Mouse (Mus musculus): ENCODE measurements around the gene Pogz. TPM values are rescaled to one million over a fixed set of nuclear protein-coding genes. Genes with fewer than 3 reads are reported as not detected.

Gene Pogz
- polyA plus RNA-seq, 1 experiment from 2014 or later, result 21.1 TPM

GRCm38 (mm10) chr3:94821008-94821638 lies 16.2 kb upstream of the Pogz start:
- 2% methylated on average over 31 of the region's 31 CpGs for WGBS
- H3K4me3 ChIP-seq (ENCODE audit: low read depth, low read length), result peak overlapping the region; percentile 63

DNA sequence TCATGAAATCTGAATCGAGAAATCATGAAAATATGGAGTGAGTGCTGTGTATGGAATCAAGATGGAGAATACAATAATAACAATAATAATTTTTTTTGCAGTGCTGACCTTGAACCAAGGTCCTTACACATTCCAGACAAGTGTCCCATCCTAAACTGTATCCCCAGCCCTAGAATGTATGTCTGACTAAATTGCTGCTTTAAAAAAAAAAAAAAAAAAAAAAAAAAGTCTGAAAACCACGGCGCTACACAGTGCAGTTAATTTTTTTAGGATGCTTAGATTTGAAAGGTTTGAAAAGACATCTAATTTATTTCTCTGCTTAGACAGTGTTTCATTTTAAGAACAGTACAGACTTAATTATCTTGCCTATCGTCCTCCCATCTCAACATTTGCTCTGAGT lies 15.3 kb upstream of the Pogz start:
- 69% methylated on average over 4 of the region's 4 CpGs for WGBS
- no peaks in the 10 kb centered on the region for H3K36me3 ChIP-seq (ENCODE audit: control insufficient read depth, insufficient read depth, low read length)
- no peaks in the 10 kb centered on the region for H3K9me3 ChIP-seq (replicated peaks; ENCODE audit: control insufficient read depth, low read length, poor library complexity, severe bottlenecking)
- peak overlapping the region; percentile 79 for H3K9ac ChIP-seq (ENCODE audit: low read depth, low read length)
- H3K4me1 ChIP-seq (ENCODE audit: control insufficient read depth, insufficient read depth, low read length), result peaks cover 3% of the 10 kb centered on the region; the same call in 1 of the 2 replicates
- peak overlapping the region; percentile 91 for H3K27ac ChIP-seq (ENCODE audit: low read length)
- H3K4me2 ChIP-seq (ENCODE audit: low read length), result peak overlapping the region; percentile 76
- H3K4me3 ChIP-seq (ENCODE audit: low read depth, low read length), result peak overlapping the region; percentile 63
- no peaks in the 10 kb centered on the region for H3K27me3 ChIP-seq (ENCODE audit: control insufficient read depth, insufficient read depth, low read depth, low read length)
- ATAC-seq, result 0 out of 2 replicates have a peak, but pooled peaks have one; percentile 44

More at GRCm38 (mm10) chr3:94821008-94821638, 16.2 kb upstream of the Pogz start:
- H3K9ac ChIP-seq (ENCODE audit: low read depth, low read length), result peak overlapping the region; percentile 79
- H3K4me1 ChIP-seq (ENCODE audit: control insufficient read depth, insufficient read depth, low read length), result peaks cover 3% of the 10 kb centered on the region; the same call in 1 of the 2 replicates
- H3K9me3 ChIP-seq (replicated peaks; ENCODE audit: control insufficient read depth, low read length, poor library complexity, severe bottlenecking), result no peaks in the 10 kb centered on the region
- H3K36me3 ChIP-seq (ENCODE audit: control insufficient read depth, insufficient read depth, low read length), result no peaks in the 10 kb centered on the region
- peak overlapping the region; percentile 76 for H3K4me2 ChIP-seq (ENCODE audit: low read length)
- peak; percentile 73 for ATAC-seq
- peak overlapping the region; percentile 91 for H3K27ac ChIP-seq (ENCODE audit: low read length)
- H3K27me3 ChIP-seq (ENCODE audit: control insufficient read depth, insufficient read depth, low read depth, low read length), result no peaks in the 10 kb centered on the region

DNA sequence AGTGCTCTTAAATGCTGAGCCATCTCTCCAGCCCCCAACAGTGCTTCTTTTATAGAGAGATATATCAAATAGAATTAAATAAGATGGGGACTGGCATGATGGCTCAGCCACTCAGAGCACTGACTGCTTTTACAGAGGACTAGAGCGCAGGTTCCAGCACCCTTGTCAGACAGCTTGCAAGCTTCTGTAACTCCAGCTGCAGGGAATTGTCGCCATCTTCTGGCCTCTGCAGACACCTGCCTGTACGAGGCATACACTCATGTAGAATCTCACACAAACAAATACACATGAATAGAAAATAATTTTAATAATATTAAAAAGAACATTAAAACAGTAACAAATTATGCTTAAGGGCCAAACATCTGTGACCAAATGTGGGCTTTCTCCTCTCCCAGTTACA lies 13.3 kb upstream of the Pogz start:
- ATAC-seq, result no peak
- H3K4me3 ChIP-seq (ENCODE audit: low read depth, low read length), result no peak overlapping the region

GRCm38 (mm10) chr3:94832100-94832499 lies 5.3 kb upstream of the Pogz start:
- Histone ChIP-seq H3K36me3 (ENCODE audit: control insufficient read depth, insufficient read depth, low read length) (no peaks in the 10 kb centered on the region), H3K4me3 (ENCODE audit: low read depth, low read length) (no peak overlapping the region), H3K9ac (ENCODE audit: low read depth, low read length) (no peak overlapping the region), H3K27me3 (ENCODE audit: control insufficient read depth, insufficient read depth, low read depth, low read length) (no peaks in the 10 kb centered on the region), H3K27ac (ENCODE audit: low read length) (no peak overlapping the region), H3K9me3 (replicated peaks; ENCODE audit: control insufficient read depth, low read length, poor library complexity, severe bottlenecking) (no peaks in the 10 kb centered on the region), H3K4me2 (ENCODE audit: low read length) (no peak overlapping the region), H3K4me1 (ENCODE audit: control insufficient read depth, insufficient read depth, low read length) (no peaks in the 10 kb centered on the region; the same call in 1 of the 2 replicates)
- ATAC-seq, result no peak
- WGBS, result 13% methylated on average over 9 of the region's 9 CpGs

More for the DNA sequence above, 13.3 kb upstream of the Pogz start:
- H3K9ac ChIP-seq (ENCODE audit: low read depth, low read length), result no peak overlapping the region
- H3K9me3 ChIP-seq (replicated peaks; ENCODE audit: control insufficient read depth, low read length, poor library complexity, severe bottlenecking), result no peaks in the 10 kb centered on the region
- no peaks in the 10 kb centered on the region for H3K27me3 ChIP-seq (ENCODE audit: control insufficient read depth, insufficient read depth, low read depth, low read length)
- H3K4me1 ChIP-seq (ENCODE audit: control insufficient read depth, insufficient read depth, low read length), result peaks cover 3% of the 10 kb centered on the region; the same call in 1 of the 2 replicates
- WGBS, result 87% methylated on average over 3 of the region's 3 CpGs
- no peak overlapping the region for H3K4me2 ChIP-seq (ENCODE audit: low read length)
- no peaks in the 10 kb centered on the region for H3K36me3 ChIP-seq (ENCODE audit: control insufficient read depth, insufficient read depth, low read length)
- no peak overlapping the region for H3K27ac ChIP-seq (ENCODE audit: low read length)

- H3K36me3 ChIP-seq (ENCODE audit: control insufficient read depth, insufficient read depth, low read length), result no peaks in the 10 kb centered on the region
- no peaks in the 10 kb centered on the region; the same call in 1 of the 2 replicates for H3K4me1 ChIP-seq (ENCODE audit: control insufficient read depth, insufficient read depth, low read length)
- 84% methylated on average over 5 of the region's 5 CpGs for WGBS
- H3K27me3 ChIP-seq (ENCODE audit: control insufficient read depth, insufficient read depth, low read depth, low read length), result no peaks in the 10 kb centered on the region
- H3K4me3 ChIP-seq (ENCODE audit: low read depth, low read length), result no peak overlapping the region
- no peak overlapping the region for H3K9ac ChIP-seq (ENCODE audit: low read depth, low read length)
- ATAC-seq, result no peak
- H3K9me3 ChIP-seq (replicated peaks; ENCODE audit: control insufficient read depth, low read length, poor library complexity, severe bottlenecking), result no peaks in the 10 kb centered on the region
- H3K27ac ChIP-seq (ENCODE audit: low read length), result no peak overlapping the region
- no peak overlapping the region for H3K4me2 ChIP-seq (ENCODE audit: low read length)
Measured at GRCm38 (mm10) chr3:94832701-94833100, 4.7 kb upstream of the Pogz start.

GRCm38 (mm10) chr3:94833358-94833757 lies 4.0 kb upstream of the Pogz start:
- no peak for ATAC-seq
- Histone ChIP-seq H3K27me3 (ENCODE audit: control insufficient read depth, insufficient read depth, low read depth, low read length) (no peaks in the 10 kb centered on the region), H3K36me3 (ENCODE audit: control insufficient read depth, insufficient read depth, low read length) (no peaks in the 10 kb centered on the region), H3K9ac (ENCODE audit: low read depth, low read length) (no peak overlapping the region), H3K4me3 (ENCODE audit: low read depth, low read length) (no peak overlapping the region), H3K9me3 (replicated peaks; ENCODE audit: control insufficient read depth, low read length, poor library complexity, severe bottlenecking) (no peaks in the 10 kb centered on the region), H3K4me1 (ENCODE audit: control insufficient read depth, insufficient read depth, low read length) (no peaks in the 10 kb centered on the region; the same call in 1 of the 2 replicates), H3K4me2 (ENCODE audit: low read length) (no peak overlapping the region), H3K27ac (ENCODE audit: low read length) (no peak overlapping the region)

DNA sequence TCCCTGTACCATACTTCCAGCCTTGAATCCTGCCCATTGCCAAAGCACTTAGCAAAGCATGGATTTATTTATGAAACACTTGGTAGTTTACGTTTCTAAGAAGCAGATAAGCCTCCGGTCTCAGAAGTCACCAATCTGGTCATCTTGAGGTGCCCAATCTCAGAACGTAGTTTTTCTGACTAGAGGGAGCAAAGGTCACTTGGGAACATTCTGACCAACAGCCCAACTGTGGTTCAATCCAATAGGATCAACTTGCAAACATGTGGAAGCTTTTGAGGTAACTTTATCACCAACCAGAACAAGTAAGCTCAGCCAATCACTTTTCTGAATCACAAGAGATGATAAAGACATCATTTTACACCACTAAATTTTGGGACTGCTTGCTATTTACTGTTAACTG lies 2.0 kb upstream of the Pogz start:
- no peak for ATAC-seq
- Histone ChIP-seq H3K27me3 (ENCODE audit: control insufficient read depth, insufficient read depth, low read depth, low read length) (no peaks in the 10 kb centered on the region), H3K9me3 (replicated peaks; ENCODE audit: control insufficient read depth, low read length, poor library complexity, severe bottlenecking) (no peaks in the 10 kb centered on the region), H3K9ac (ENCODE audit: low read depth, low read length) (no peak overlapping the region), H3K4me3 (ENCODE audit: low read depth, low read length) (no peak overlapping the region), H3K27ac (ENCODE audit: low read length) (no peak overlapping the region), H3K4me1 (ENCODE audit: control insufficient read depth, insufficient read depth, low read length) (peaks cover 14% of the 10 kb centered on the region), H3K36me3 (ENCODE audit: control insufficient read depth, insufficient read depth, low read length) (no peaks in the 10 kb centered on the region), H3K4me2 (ENCODE audit: low read length) (no peak overlapping the region)
- WGBS, result 82% methylated on average over 3 of the region's 3 CpGs

- peaks cover 19% of the 10 kb centered on the region for H3K4me1 ChIP-seq (ENCODE audit: control insufficient read depth, insufficient read depth, low read length)
- ATAC-seq, result peak; percentile 85
- no peaks in the 10 kb centered on the region for H3K9me3 ChIP-seq (replicated peaks; ENCODE audit: control insufficient read depth, low read length, poor library complexity, severe bottlenecking)
- H3K4me2 ChIP-seq (ENCODE audit: low read length), result peak overlapping the region; percentile 90
- peak overlapping the region; percentile 100 for H3K27ac ChIP-seq (ENCODE audit: low read length)
- no peaks in the 10 kb centered on the region for H3K27me3 ChIP-seq (ENCODE audit: control insufficient read depth, insufficient read depth, low read depth, low read length)
- peak overlapping the region; percentile 69 for H3K4me3 ChIP-seq (ENCODE audit: low read depth, low read length)
- H3K9ac ChIP-seq (ENCODE audit: low read depth, low read length), result peak overlapping the region; percentile 89
- 1% methylated on average over 15 of the region's 62 CpGs for WGBS
- H3K36me3 ChIP-seq (ENCODE audit: control insufficient read depth, insufficient read depth, low read length), result no peaks in the 10 kb centered on the region
Measured at GRCm38 (mm10) chr3:94837959-94838496, 661 bp downstream of the Pogz start.

GRCm38 (mm10) chr3:94838631-94839030 lies 1.3 kb downstream of the Pogz start:
- ATAC-seq, result no peak
- peak overlapping the region; percentile 69 for H3K4me3 ChIP-seq (ENCODE audit: low read depth, low read length)
- 9% methylated on average over 9 of the region's 9 CpGs for WGBS

More at GRCm38 (mm10) chr3:94838631-94839030, 1.3 kb downstream of the Pogz start:
- Histone ChIP-seq H3K36me3 (ENCODE audit: control insufficient read depth, insufficient read depth, low read length) (no peaks in the 10 kb centered on the region), H3K9ac (ENCODE audit: low read depth, low read length) (peak overlapping the region; percentile 89), H3K27ac (ENCODE audit: low read length) (peak overlapping the region; percentile 100), H3K27me3 (ENCODE audit: control insufficient read depth, insufficient read depth, low read depth, low read length) (no peaks in the 10 kb centered on the region), H3K4me2 (ENCODE audit: low read length) (peak overlapping the region; percentile 90), H3K9me3 (replicated peaks; ENCODE audit: control insufficient read depth, low read length, poor library complexity, severe bottlenecking) (no peaks in the 10 kb centered on the region), H3K4me1 (ENCODE audit: control insufficient read depth, insufficient read depth, low read length) (peaks cover 22% of the 10 kb centered on the region)
